Mouse (Mus musculus): ENCODE data around the gene Clec4d. TPM values are rescaled to one million over a fixed set of nuclear protein-coding genes. Genes with fewer than 3 reads are reported as not detected.
"Not testable (repeated sequence)": the region's sequence is repeated elsewhere in the genome, so short reads cannot be mapped to it uniquely, and the experiment has no call there.

The Clec4d gene
- polyA plus RNA-seq, 1 experiment = not detected

DNA sequence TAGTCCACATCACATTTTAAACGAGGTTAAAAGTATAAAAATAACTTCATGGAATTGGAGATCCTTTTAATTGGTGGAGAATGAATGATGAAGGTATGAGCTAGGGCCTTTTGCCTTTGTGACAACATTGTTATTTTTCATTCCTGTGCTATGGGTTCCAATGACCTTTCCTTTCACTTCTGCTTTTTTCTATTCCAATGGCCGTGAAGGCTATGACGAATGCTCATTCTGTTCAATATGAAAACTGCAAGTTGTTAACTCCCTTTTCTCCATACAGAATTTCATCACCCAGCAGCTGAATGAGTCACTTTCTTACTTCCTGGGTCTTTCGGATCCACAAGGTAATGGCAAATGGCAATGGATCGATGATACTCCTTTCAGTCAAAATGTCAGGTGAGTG is 17.7 kb upstream of the Clec4d start:
- no peak overlapping the region for H3ac ChIP-seq (ENCODE audit: control insufficient read depth, insufficient read length)
- no peak overlapping the region for H3K4me2 ChIP-seq (ENCODE audit: low read depth)
- no peaks in the 10 kb centered on the region for H3K36me3 ChIP-seq (ENCODE audit: control insufficient read depth, insufficient read depth)
- H3K27me3 ChIP-seq (ENCODE audit: control insufficient read depth, insufficient read depth, insufficient read length) = no peaks in the 10 kb centered on the region
- H3K4me3 ChIP-seq = no peak overlapping the region
- TF ChIP-seq SRF (IDR thresholded peaks at IDR 0.05; ENCODE audit: control insufficient read depth, insufficient read length, low read depth) = no peak
- no peaks in the 10 kb centered on the region for H3K79me2 ChIP-seq (ENCODE audit: control insufficient read depth, insufficient read depth)

DNA sequence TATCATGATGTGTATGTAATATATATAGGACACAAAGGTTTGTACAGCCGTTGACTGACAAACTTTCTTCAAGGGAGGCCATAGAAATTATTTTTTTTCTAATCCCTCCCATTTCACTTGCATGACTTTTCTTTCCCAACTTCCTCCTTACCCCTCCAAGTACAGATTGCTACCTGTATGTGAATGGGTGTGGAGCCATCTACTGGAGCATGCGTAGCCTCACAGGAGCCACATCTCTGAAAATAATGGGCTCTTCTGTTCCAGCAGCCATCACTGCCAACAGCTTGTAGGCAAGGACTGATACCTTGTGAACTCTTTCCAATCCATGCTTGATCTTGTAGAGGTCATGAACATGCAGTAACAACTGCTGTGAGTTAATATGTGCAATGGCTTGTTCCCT is 13.0 kb upstream of the Clec4d start:
- not testable (repeated sequence) for H3ac ChIP-seq (ENCODE audit: control insufficient read depth, insufficient read length); H3K36me3 ChIP-seq (ENCODE audit: control insufficient read depth, insufficient read depth); H3K79me2 ChIP-seq (ENCODE audit: control insufficient read depth, insufficient read depth); H3K27me3 ChIP-seq (ENCODE audit: control insufficient read depth, insufficient read depth, insufficient read length); H3K4me2 ChIP-seq (ENCODE audit: low read depth); H3K4me3 ChIP-seq

DNA sequence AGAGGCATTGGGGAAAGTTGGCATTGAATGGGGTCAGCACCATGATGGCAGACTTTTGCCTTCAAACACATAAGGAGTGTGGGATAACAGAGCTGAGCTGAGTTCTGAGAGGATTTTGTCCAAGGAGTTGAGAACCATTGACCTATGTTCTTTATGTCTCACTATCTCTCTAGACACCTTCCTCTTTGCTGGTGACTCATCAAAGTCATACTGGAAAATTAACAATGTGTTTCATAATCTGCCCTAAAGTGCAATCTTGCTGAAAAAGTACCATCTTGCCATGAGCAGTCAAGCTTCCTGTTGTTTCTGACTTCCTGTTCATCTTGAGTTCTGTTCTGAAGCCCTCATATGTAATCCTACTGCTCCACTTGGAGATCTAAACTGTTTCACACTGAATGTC is 9.2 kb upstream of the Clec4d start:
- TF ChIP-seq TCF12 (IDR thresholded peaks at IDR 0.05; ENCODE audit: insufficient read depth, poor library complexity, severe bottlenecking) (no peak), POLR2AphosphoS2 (IDR thresholded peaks at IDR 0.05; ENCODE audit: insufficient read length, low read depth) (no peak), CEBPB (IDR thresholded peaks at IDR 0.05; ENCODE audit: insufficient read depth, poor library complexity, severe bottlenecking) (no peak), E2F4 (IDR thresholded peaks at IDR 0.05; ENCODE audit: insufficient read depth) (no peak), TCF3 (IDR thresholded peaks at IDR 0.05; ENCODE audit: insufficient read length, low read depth) (no peak), SRF (IDR thresholded peaks at IDR 0.05; ENCODE audit: control insufficient read depth, insufficient read length, low read depth) (no peak), USF1 (IDR thresholded peaks at IDR 0.05; ENCODE audit: low read depth) (no peak), MAX (IDR thresholded peaks at IDR 0.05; ENCODE audit: low read depth) (no peak), POLR2A (IDR thresholded peaks at IDR 0.05; ENCODE audit: insufficient read length, low read depth) (no peak), MYOG (IDR thresholded peaks at IDR 0.05; ENCODE audit: control insufficient read depth in 1 of 3, insufficient read depth in 1 of 3, insufficient read length in 2 of 3, low read depth in 2 of 3) (no peak), REST (IDR thresholded peaks at IDR 0.05; ENCODE audit: insufficient read depth, insufficient read length) (no peak), MYOD1 (IDR thresholded peaks at IDR 0.05; ENCODE audit: control insufficient read depth in 1 of 3, insufficient read length in 2 of 3, low read depth in 2 of 3) (no peak)
- no peaks in the 10 kb centered on the region for H3K36me3 ChIP-seq (ENCODE audit: control insufficient read depth, insufficient read depth)
- H3K4me2 ChIP-seq (ENCODE audit: low read depth) = no peak overlapping the region
- no peak overlapping the region for H3ac ChIP-seq (ENCODE audit: control insufficient read depth, insufficient read length)
- no peaks in the 10 kb centered on the region for H3K27me3 ChIP-seq (ENCODE audit: control insufficient read depth, insufficient read depth, insufficient read length)
- H3K79me2 ChIP-seq (ENCODE audit: control insufficient read depth, insufficient read depth) = no peaks in the 10 kb centered on the region
- no peak overlapping the region for H3K4me3 ChIP-seq

DNA sequence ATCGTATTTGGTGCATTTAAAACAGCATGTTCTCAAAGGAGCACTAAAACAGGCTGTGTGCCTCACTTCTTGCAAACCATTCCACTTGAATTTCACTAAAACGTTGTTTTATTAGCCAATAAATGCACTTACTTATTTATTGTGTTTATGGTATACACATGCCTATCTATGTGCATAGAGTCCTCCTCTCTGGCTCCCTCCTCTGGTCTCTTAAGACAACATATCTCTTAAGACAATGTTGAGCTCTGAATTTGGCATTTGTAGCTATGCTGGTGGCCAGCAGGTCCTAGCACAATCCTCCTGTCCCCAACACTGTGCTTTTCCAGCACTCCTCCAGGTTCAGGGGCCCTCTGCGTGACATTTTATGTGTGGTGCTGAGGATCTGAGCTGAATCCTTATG is 3.0 kb upstream of the Clec4d start:
- no peak for TF ChIP-seq CEBPB (IDR thresholded peaks at IDR 0.05; ENCODE audit: insufficient read depth, poor library complexity, severe bottlenecking)
- TF ChIP-seq MYOG (IDR thresholded peaks at IDR 0.05; ENCODE audit: control insufficient read depth in 1 of 3, insufficient read depth in 1 of 3, insufficient read length in 2 of 3, low read depth in 2 of 3) = no peak
- TF ChIP-seq MAX (IDR thresholded peaks at IDR 0.05; ENCODE audit: low read depth) = no peak
- TF ChIP-seq MYOD1 (IDR thresholded peaks at IDR 0.05; ENCODE audit: control insufficient read depth in 1 of 3, insufficient read length in 2 of 3, low read depth in 2 of 3) = no peak
- TF ChIP-seq TCF12 (IDR thresholded peaks at IDR 0.05; ENCODE audit: insufficient read depth, poor library complexity, severe bottlenecking) = no peak
- TF ChIP-seq TCF3 (IDR thresholded peaks at IDR 0.05; ENCODE audit: insufficient read length, low read depth) = no peak
- no peak for TF ChIP-seq POLR2A (IDR thresholded peaks at IDR 0.05; ENCODE audit: insufficient read length, low read depth)
- no peak for TF ChIP-seq POLR2AphosphoS2 (IDR thresholded peaks at IDR 0.05; ENCODE audit: insufficient read length, low read depth)
- TF ChIP-seq USF1 (IDR thresholded peaks at IDR 0.05; ENCODE audit: low read depth) = no peak
- TF ChIP-seq E2F4 (IDR thresholded peaks at IDR 0.05; ENCODE audit: insufficient read depth) = no peak
- TF ChIP-seq SRF (IDR thresholded peaks at IDR 0.05; ENCODE audit: control insufficient read depth, insufficient read length, low read depth) = no peak
- TF ChIP-seq REST (IDR thresholded peaks at IDR 0.05; ENCODE audit: insufficient read depth, insufficient read length) = no peak
- no peaks in the 10 kb centered on the region for H3K79me2 ChIP-seq (ENCODE audit: control insufficient read depth, insufficient read depth)

DNA sequence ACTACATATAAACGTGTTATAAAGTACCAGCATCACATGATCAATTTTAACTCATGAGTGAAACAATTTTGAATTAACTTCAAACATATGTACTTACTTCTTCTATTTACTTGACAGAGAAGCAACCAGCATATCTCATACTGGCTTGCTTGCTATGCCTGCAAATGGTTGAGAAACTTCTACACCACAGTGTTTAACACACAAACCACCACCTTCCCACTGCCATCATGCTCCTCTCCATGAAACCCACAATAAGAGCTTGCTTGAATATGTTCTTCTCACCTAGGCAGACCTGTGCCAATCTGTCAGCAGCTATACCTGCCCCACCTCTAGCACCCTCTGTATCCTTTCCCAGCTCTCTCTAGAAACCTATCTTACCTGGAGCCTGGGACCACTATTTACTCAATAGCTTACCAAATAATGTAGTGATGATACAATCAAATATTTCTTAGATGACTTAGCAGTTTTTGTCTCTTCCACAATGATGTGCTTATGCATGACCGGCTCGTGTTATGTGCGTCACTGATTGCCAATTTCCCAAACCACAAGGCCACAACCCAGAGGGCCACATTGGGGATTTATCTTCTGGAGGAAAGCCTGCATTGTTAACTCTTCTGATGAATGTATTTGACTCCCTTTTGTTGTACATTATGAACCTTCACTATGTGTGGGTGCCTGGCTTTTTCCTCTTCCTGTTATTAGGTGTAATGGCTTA is 1.9 kb upstream of the Clec4d start:
- H3K36me3 ChIP-seq (ENCODE audit: control insufficient read depth, insufficient read depth) = no peaks in the 10 kb centered on the region
- no peak overlapping the region for H3ac ChIP-seq (ENCODE audit: control insufficient read depth, insufficient read length)
- no peak overlapping the region for H3K4me3 ChIP-seq
- no peak overlapping the region for H3K4me2 ChIP-seq (ENCODE audit: low read depth)
- no peaks in the 10 kb centered on the region for H3K27me3 ChIP-seq (ENCODE audit: control insufficient read depth, insufficient read depth, insufficient read length)
- no peak for TF ChIP-seq E2F4 (IDR thresholded peaks at IDR 0.05; ENCODE audit: insufficient read depth)
- no peak for TF ChIP-seq TCF3 (IDR thresholded peaks at IDR 0.05; ENCODE audit: insufficient read length, low read depth)
- no peak for TF ChIP-seq POLR2A (IDR thresholded peaks at IDR 0.05; ENCODE audit: insufficient read length, low read depth)
- TF ChIP-seq CEBPB (IDR thresholded peaks at IDR 0.05; ENCODE audit: insufficient read depth, poor library complexity, severe bottlenecking) = no peak
- TF ChIP-seq USF1 (IDR thresholded peaks at IDR 0.05; ENCODE audit: low read depth) = no peak
- no peak for TF ChIP-seq POLR2AphosphoS2 (IDR thresholded peaks at IDR 0.05; ENCODE audit: insufficient read length, low read depth)
- TF ChIP-seq MYOG (IDR thresholded peaks at IDR 0.05; ENCODE audit: control insufficient read depth in 1 of 3, insufficient read depth in 1 of 3, insufficient read length in 2 of 3, low read depth in 2 of 3) = no peak
- H3K79me2 ChIP-seq (ENCODE audit: control insufficient read depth, insufficient read depth) = no peaks in the 10 kb centered on the region

More for the DNA sequence above, 3.0 kb upstream of the Clec4d start:
- H3K4me3 ChIP-seq = no peak overlapping the region
- no peak overlapping the region for H3K4me2 ChIP-seq (ENCODE audit: low read depth)
- no peak overlapping the region for H3ac ChIP-seq (ENCODE audit: control insufficient read depth, insufficient read length)
- no peaks in the 10 kb centered on the region for H3K27me3 ChIP-seq (ENCODE audit: control insufficient read depth, insufficient read depth, insufficient read length)
- H3K36me3 ChIP-seq (ENCODE audit: control insufficient read depth, insufficient read depth) = no peaks in the 10 kb centered on the region
